Comparison of ENCODE assay signal across 9 mouse cellular contexts in the genomic region with DNA sequence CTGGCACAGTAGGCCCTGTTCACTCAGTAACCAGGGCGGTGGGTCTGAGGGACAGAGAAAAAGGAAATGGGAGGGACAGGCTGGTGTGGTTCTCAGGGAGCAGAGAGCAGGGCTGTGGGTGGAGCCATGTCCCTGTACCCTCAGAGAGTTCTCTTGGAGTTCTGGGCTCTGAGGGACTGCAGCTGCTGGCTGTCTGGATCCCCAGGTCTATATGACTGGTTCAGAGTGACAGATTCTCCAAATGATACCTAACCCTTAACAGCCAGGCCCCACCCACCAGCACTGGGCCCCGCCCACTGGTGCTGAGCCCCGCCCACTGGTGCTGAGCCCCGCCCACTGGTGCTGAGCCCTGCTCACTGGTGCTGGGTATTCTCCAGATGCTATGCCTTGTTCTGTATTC. TPM values are rescaled to one million over a fixed set of nuclear protein-coding genes. Genes with fewer than 3 reads are reported as not detected.
DNase-seq lines count a peak whose midpoint lies in the region; TF ChIP-seq lines count a peak whose summit lies in the region.
"Had no signal": no experiment of that assay in that cellular context is flagged by ENCODE, and none has a peak within 500 bp of the region (broad histone marks: within the 10 kb centered on the region; RNA-seq: fewer than 3 reads in every experiment).

No protein-coding gene starts in this region.

- WGBS in limb, embryonic 10.5 days, result 71% methylated on average over 4 of the region's 4 CpGs

- H3K4me3 ChIP-seq in gastrocnemius, adult 2 months, result peak overlapping the region; percentile 60
- H3K4me3 ChIP-seq in limb, embryonic 10.5 days, result no peak overlapping the region
- H3K4me3 ChIP-seq: embryonic facial prominence, embryonic 12.5 days had no signal

- peak overlapping the region; percentile 68; the same call in 1 of the 2 replicates for H3K27ac ChIP-seq in gastrocnemius, adult 2 months
- 0 out of 2 replicates have a peak overlapping the region, but pooled peaks have one; percentile 4 for H3K27ac ChIP-seq in limb, embryonic 10.5 days
- H3K27ac ChIP-seq: embryonic facial prominence, embryonic 12.5 days had no signal

- intact Hi-C loops in gastrocnemius, adult 2 months (cut with DNase I), result no loop called here
- intact Hi-C loops in gastrocnemius, postnatal 14 days (cut with DNase I; ENCODE audit: low total_unique reads), result no loop called here

- TF ChIP-seq CTCF in gastrocnemius, adult 2 months (IDR thresholded peaks at IDR 0.05), result no peak

- H3K4me1 ChIP-seq in limb, embryonic 10.5 days, result no peaks in the 10 kb centered on the region
- H3K4me1 ChIP-seq: embryonic facial prominence, embryonic 12.5 days had no signal

- H3K36me3 ChIP-seq in limb, embryonic 10.5 days, result no peaks in the 10 kb centered on the region
- H3K36me3 ChIP-seq: embryonic facial prominence, embryonic 12.5 days had no signal

- no peaks in the 10 kb centered on the region for H3K27me3 ChIP-seq in limb, embryonic 10.5 days (ENCODE audit: low read depth, poor library complexity, severe bottlenecking)
- H3K27me3 ChIP-seq: embryonic facial prominence, embryonic 12.5 days had no signal

- peak; percentile 44 for DNase-seq in gastrocnemius, adult 2 months
- no peak for DNase-seq in gastrocnemius, postnatal 14 days
- DNase-seq in adrenal gland, postnatal 25 days, result peak; percentile 32
- no peak for DNase-seq in limb, embryonic 10.5 days (ENCODE audit: low spot score)
- DNase-seq in monocyte, adult 2 months (ENCODE audit: low read depth in 1 of 2, low spot score in 2 of 2), result peak; percentile 43 to 85
- DNase-seq in urinary bladder, postnatal 25 days (ENCODE audit: low spot score), result no peak
- no peak for DNase-seq in c-Kit-positive CD71-positive TER-119-positive erythroid progenitor cells, embryonic 14.5 days (ENCODE audit: low spot score)
- DNase-seq in urinary bladder, adult 2 months (ENCODE audit: low spot score), result no peak

- 0 out of 2 replicates have a peak, but pooled peaks cover 2% of the 10 kb centered on the region for H3K9me3 ChIP-seq in limb, embryonic 10.5 days (replicated peaks)
- H3K9me3 ChIP-seq: embryonic facial prominence, embryonic 12.5 days had no signal

RNA-seq across cellular contexts. Expression of gene Cyth4, which starts 0.9 kb away (rescaled TPM):
- 1 to 10 TPM; 1.9 TPM for total RNA-seq in gastrocnemius, adult 2 months (2021)
- total RNA-seq in gastrocnemius, postnatal 14 days (2021), result 1 to 10 TPM; 2.9 to 3.3 TPM
- 7.5 and 7.6 TPM in 2 replicates for total RNA-seq in adrenal gland, postnatal 25 days (2021)
- 3.2 and 4.4 TPM in 2 replicates for polyA plus RNA-seq in limb, embryonic 10.5 days (2016; fragmentation: Nextera tagmentation; extraction: Ambion mirVana)
- polyA plus RNA-seq in urinary bladder, adult 2 months (2012; rRNA removed), result 17.5 and 18.3 TPM in 2 replicates

RNA-seq across cellular contexts. Expression of gene Rac2, which starts 25.1 kb away (rescaled TPM):
- 1 to 10 TPM; 1.4 to 1.7 TPM for total RNA-seq in gastrocnemius, adult 2 months (2021)
- total RNA-seq in gastrocnemius, postnatal 14 days (2021), result 1 to 10 TPM; 1.1 to 2.5 TPM
- 2.7 and 4.5 TPM in 2 replicates for total RNA-seq in adrenal gland, postnatal 25 days (2021)
- polyA plus RNA-seq in limb, embryonic 10.5 days (2016; fragmentation: Nextera tagmentation; extraction: Ambion mirVana), result 4.3 and 4.4 TPM in 2 replicates
- 13.8 and 15.0 TPM in 2 replicates for polyA plus RNA-seq in urinary bladder, adult 2 months (2012; rRNA removed)

RNA-seq across cellular contexts. Expression of gene Sstr3, which starts 53.2 kb away (rescaled TPM):
- total RNA-seq in gastrocnemius, adult 2 months (2021), result under 1 TPM in 1 of 2 experiments, not detected in 1; 0.05 TPM
- total RNA-seq in gastrocnemius, postnatal 14 days (2021), result under 1 TPM in 1 of 2 experiments, not detected in 1; 0.04 TPM
- total RNA-seq in adrenal gland, postnatal 25 days (2021), result 0.58 and 0.76 TPM in 2 replicates
- not detected in 2 replicates for polyA plus RNA-seq in limb, embryonic 10.5 days (2016; fragmentation: Nextera tagmentation; extraction: Ambion mirVana)
- polyA plus RNA-seq in urinary bladder, adult 2 months (2012; rRNA removed), result 0.07 and 0.11 TPM in 2 replicates
- polyA plus RNA-seq: embryonic facial prominence, embryonic 12.5 days had no signal

Comparison
In these comparisons a context has a peak if more than half of its experiments do, and no peak if none do; other contexts are left out.
1. DNase-seq: peak in gastrocnemius, adult 2 months (single experiment), adrenal gland, postnatal 25 days (single experiment) and monocyte, adult 2 months (2 of 2); none in gastrocnemius, postnatal 14 days (single experiment), limb, embryonic 10.5 days (single experiment), urinary bladder, postnatal 25 days (single experiment), c-Kit-positive CD71-positive TER-119-positive erythroid progenitor cells, embryonic 14.5 days (single experiment) and urinary bladder, adult 2 months (single experiment).